Mouse (Mus musculus) neural tube, embryonic 14.5 days (tissue): Measurements from ENCODE around the gene Dcakd. TPM values are rescaled to one million over a fixed set of nuclear protein-coding genes. Genes with fewer than 3 reads are reported as not detected.

Experiments
- ATAC-seq: fragments of 200-750 bp; cut with Nextera tagmentation; 2 replicates; pipeline ENCODE4 v1.8.0; 2017; ENCODE audit warnings: low read depth, mild to moderate bottlenecking, moderate TSS enrichment, moderate library complexity
- H3K27ac ChIP-seq: fragments of 300-500 bp; sonication (generic); 2 replicates; pipeline ENCODE4 v1.5.1; 2014; ENCODE audit warnings: low read depth, mild to moderate bottlenecking, control low read depth, low read length, moderate library complexity, mixed read lengths
- H3K27me3 ChIP-seq: fragments of 300-500 bp; sonication (generic); 2 replicates; pipeline ENCODE4 v1.6.1; 2014; ENCODE audit warnings: low read length; ENCODE audit not compliant: control insufficient read depth, insufficient read depth
- H3K36me3 ChIP-seq: fragments of 300-500 bp; sonication (generic); 2 replicates; pipeline ENCODE4 v1.6.1; 2014; ENCODE audit warnings: low read length, mixed read lengths; ENCODE audit not compliant: control insufficient read depth, insufficient read depth
- H3K4me1 ChIP-seq: fragments of 300-500 bp; sonication (generic); 2 replicates; pipeline ENCODE4 v1.6.1; 2014; ENCODE audit warnings: low read length; ENCODE audit not compliant: control insufficient read depth, insufficient read depth
- H3K4me2 ChIP-seq: fragments of 300-500 bp; sonication (generic); 2 replicates; pipeline ENCODE4 v1.6.1; 2014; ENCODE audit warnings: mild to moderate bottlenecking, low read depth, low read length, control low read depth
- H3K4me3 ChIP-seq: fragments of 300-500 bp; sonication (generic); 2 replicates; pipeline ENCODE4 v1.5.1; 2014; ENCODE audit warnings: low read depth, low read length, control low read depth, mixed read lengths
- H3K9ac ChIP-seq: fragments of 300-500 bp; sonication (generic); replicated peaks from 2 replicates; pipeline ENCODE4 v1.6.1; 2014; ENCODE audit warnings: low read depth, mild to moderate bottlenecking, control low read depth, low read length, mixed read lengths
- H3K9me3 ChIP-seq: fragments of 300-500 bp; sonication (generic); 2 replicates; pipeline ENCODE4 v1.6.1; 2016; ENCODE audit warnings: low read length; ENCODE audit not compliant: control insufficient read depth
- WGBS: fragments of 180-500 bp; shearing (Covaris S2); extraction: QIAGEN DNeasy Blood & Tissue Kit; methylation state at CpG from one replicate; pipeline ENCODE4 v1.1.7; 2014; 5-methylcytosine and 5-hydroxymethylcytosine counted together
- polyA plus RNA-seq: library from polyadenylated mRNA; unstranded; fragments of >200 nt; fragmentation: Nextera tagmentation; extraction: Ambion mirVana; gene quantifications from 2 replicates; pipeline ENCODE4 v1.2.1, GENCODE M21; 2014

The Dcakd gene
- polyA plus RNA-seq, 1 experiment from 2014 or later, result 193 TPM

- H3K9ac ChIP-seq, result peak overlapping the region; percentile 88
- under 1% methylated on average over 37 of the region's 41 CpGs for WGBS
- no peaks in the 10 kb centered on the region for H3K27me3 ChIP-seq
- peak; percentile 97 for ATAC-seq
- no peaks in the 10 kb centered on the region for H3K9me3 ChIP-seq
- H3K4me1 ChIP-seq, result peaks cover 10% of the 10 kb centered on the region
- H3K4me2 ChIP-seq, result peak overlapping the region; percentile 68
- peak overlapping the region; percentile 81 for H3K4me3 ChIP-seq
- H3K27ac ChIP-seq, result peak overlapping the region; percentile 91
- no peaks in the 10 kb centered on the region for H3K36me3 ChIP-seq
Measured at GRCm38 (mm10) chr11:103016930-103017329, 11.2 kb downstream of the Dcakd start.

- ATAC-seq, result no peak
- Histone ChIP-seq H3K4me1 (peaks cover 10% of the 10 kb centered on the region), H3K4me2 (peak overlapping the region; percentile 68), H3K9ac (peak overlapping the region; percentile 88), H3K4me3 (peak overlapping the region; percentile 81), H3K9me3 (no peaks in the 10 kb centered on the region), H3K27ac (peak overlapping the region; percentile 91), H3K27me3 (no peaks in the 10 kb centered on the region), H3K36me3 (no peaks in the 10 kb centered on the region)
- WGBS, result 48% methylated on average over 27 of the region's 27 CpGs
Measured at GRCm38 (mm10) chr11:103015881-103016825, 12.0 kb downstream of the Dcakd start.

GRCm38 (mm10) chr11:103011206-103011497 lies 17.0 kb downstream of the Dcakd start:
- no peak for ATAC-seq
- Histone ChIP-seq H3K4me3 (no peak overlapping the region), H3K9me3 (no peaks in the 10 kb centered on the region), H3K27me3 (no peaks in the 10 kb centered on the region), H3K4me1 (peaks cover 9% of the 10 kb centered on the region), H3K4me2 (no peak overlapping the region), H3K36me3 (no peaks in the 10 kb centered on the region), H3K27ac (no peak overlapping the region), H3K9ac (no peak overlapping the region)
- WGBS, result 98% methylated on average over 2 of the region's 2 CpGs

- Histone ChIP-seq H3K4me1 (peaks cover 4% of the 10 kb centered on the region), H3K27ac (no peak overlapping the region), H3K27me3 (no peaks in the 10 kb centered on the region), H3K4me2 (no peak overlapping the region), H3K36me3 (no peaks in the 10 kb centered on the region), H3K9me3 (no peaks in the 10 kb centered on the region), H3K4me3 (no peak overlapping the region), H3K9ac (no peak overlapping the region)
- no peak for ATAC-seq
- WGBS, result 90% methylated on average over 13 of the region's 13 CpGs
Measured at GRCm38 (mm10) chr11:103010454-103011205, 17.5 kb downstream of the Dcakd start.

DNA sequence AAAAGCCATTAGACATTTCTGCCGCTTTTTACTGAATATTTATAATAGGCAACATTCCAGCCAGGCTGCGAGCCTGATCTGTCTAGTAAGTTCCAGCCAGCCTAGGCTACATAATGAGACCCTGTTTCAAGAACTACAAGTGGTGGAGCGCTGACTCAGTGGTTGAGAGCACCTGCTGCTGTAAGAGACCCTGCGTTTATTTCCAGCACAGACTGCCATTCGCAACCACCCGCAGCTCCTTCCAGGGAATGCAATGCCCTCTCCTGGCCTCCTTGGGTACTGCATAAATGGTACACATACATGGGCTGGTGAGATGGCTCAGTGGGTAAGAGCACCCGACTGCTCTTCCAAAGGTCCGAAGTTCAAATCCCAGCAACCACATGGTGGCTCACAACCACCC lies 18.9 kb downstream of the Dcakd start:
- 96% methylated on average over 8 of the region's 8 CpGs for WGBS
- H3K36me3 ChIP-seq, result no peaks in the 10 kb centered on the region
- H3K4me3 ChIP-seq, result no peak overlapping the region
- no peak overlapping the region for H3K9ac ChIP-seq
- H3K4me2 ChIP-seq, result no peak overlapping the region
- H3K27ac ChIP-seq, result no peak overlapping the region
- no peaks in the 10 kb centered on the region for H3K4me1 ChIP-seq
- H3K9me3 ChIP-seq, result no peaks in the 10 kb centered on the region
- no peaks in the 10 kb centered on the region for H3K27me3 ChIP-seq
- no peak for ATAC-seq

DNA sequence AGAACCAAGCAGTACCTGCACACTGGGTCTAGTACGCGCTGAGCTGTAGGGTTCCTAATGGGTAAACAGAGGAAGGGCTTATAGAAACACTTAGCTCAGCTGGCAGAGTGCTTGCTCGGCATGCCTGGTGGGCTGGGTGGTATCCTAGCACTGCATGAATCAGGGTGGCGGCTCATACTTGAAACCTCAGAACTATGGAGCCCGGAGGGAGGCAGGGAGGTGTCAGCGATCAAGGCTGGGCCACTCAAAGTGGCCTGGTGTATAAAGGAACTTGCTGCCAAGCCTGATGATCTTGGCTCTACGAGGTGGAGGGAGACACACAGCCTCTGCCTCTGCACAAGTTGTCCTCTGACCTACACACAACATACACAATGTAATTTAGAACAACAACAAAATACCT lies 19.6 kb downstream of the Dcakd start:
- Histone ChIP-seq H3K9me3 (no peaks in the 10 kb centered on the region), H3K4me3 (no peak overlapping the region), H3K4me1 (no peaks in the 10 kb centered on the region), H3K9ac (no peak overlapping the region), H3K36me3 (no peaks in the 10 kb centered on the region), H3K27me3 (no peaks in the 10 kb centered on the region), H3K27ac (no peak overlapping the region), H3K4me2 (no peak overlapping the region)
- ATAC-seq, result no peak
- 78% methylated on average over 7 of the region's 7 CpGs for WGBS

GRCm38 (mm10) chr11:103007001-103007340 lies 21.2 kb downstream of the Dcakd start:
- no peak overlapping the region for H3K4me2 ChIP-seq
- no peak overlapping the region for H3K27ac ChIP-seq
- no peaks in the 10 kb centered on the region for H3K4me1 ChIP-seq
- ATAC-seq, result no peak
- no peaks in the 10 kb centered on the region for H3K36me3 ChIP-seq
- WGBS, result 86% methylated on average over 6 of the region's 6 CpGs
- no peak overlapping the region for H3K9ac ChIP-seq
- H3K27me3 ChIP-seq, result no peaks in the 10 kb centered on the region
- H3K4me3 ChIP-seq, result no peak overlapping the region
- H3K9me3 ChIP-seq, result no peaks in the 10 kb centered on the region

DNA sequence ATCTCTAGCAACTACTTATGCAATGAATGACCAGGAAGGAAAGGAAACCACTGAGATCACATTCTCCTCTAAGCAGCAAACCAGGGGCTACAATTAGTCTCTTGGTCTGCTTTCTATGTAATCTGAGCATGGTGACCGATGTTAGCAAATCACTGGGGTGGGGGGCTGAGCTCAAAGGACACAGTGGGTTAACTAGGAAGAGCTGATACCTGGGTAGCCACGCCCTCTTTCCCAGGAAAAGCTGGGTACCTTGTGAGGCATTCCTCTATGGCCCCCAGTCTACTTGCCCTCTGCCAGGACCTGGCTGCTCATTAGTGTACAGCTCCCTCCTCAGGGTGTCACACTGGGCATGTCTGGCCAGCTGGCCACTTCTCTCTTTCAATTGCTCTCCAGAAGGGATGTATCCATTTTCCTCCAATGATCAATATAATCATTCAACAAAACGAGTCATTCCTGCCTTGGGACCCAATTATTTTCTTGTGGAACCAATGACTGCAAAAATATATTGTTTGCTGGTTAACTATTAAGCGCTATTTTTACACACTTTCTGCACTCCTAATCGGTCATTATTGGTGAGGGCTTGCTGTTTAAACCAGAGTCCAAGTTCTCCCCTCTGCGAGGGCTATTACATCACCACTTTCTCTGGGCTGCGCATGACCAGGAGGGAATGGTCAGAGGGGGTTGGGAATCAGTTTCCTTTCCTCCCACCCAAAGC lies 21.7 kb downstream of the Dcakd start:
- Histone ChIP-seq H3K27ac (no peak overlapping the region), H3K9ac (no peak overlapping the region), H3K4me2 (no peak overlapping the region), H3K36me3 (no peaks in the 10 kb centered on the region), H3K27me3 (no peaks in the 10 kb centered on the region), H3K9me3 (no peaks in the 10 kb centered on the region), H3K4me1 (no peaks in the 10 kb centered on the region), H3K4me3 (no peak overlapping the region)
- WGBS, result 90% methylated on average over 7 of the region's 7 CpGs
- ATAC-seq, result no peak
